Mouse (Mus musculus) liver, embryonic 14.5 days (tissue): ENCODE data around the gene Pfkl. TPM values are rescaled to one million over a fixed set of nuclear protein-coding genes. Genes with fewer than 3 reads are reported as not detected.
"Not testable (repeated sequence)": the region's sequence is repeated elsewhere in the genome, so short reads cannot be mapped to it uniquely, and the experiment has no call there.

Experiments used
- ATAC-seq: fragments of 200-750 bp; cut with Nextera tagmentation; 2 replicates; pipeline ENCODE4 v1.8.0; 2017; ENCODE audit warnings: moderate number of reproducible peaks, mild to moderate bottlenecking, moderate library complexity; ENCODE audit not compliant: insufficient read depth
- DNase-seq, 3 experiments: peaks; one replicate each; pipeline ENCODE4 v3.0.0-alpha.2; 2012 to 2013; ENCODE audit warnings: low read depth in 3 of 3, low spot score in 3 of 3
- H3K27ac ChIP-seq: fragments of 300-500 bp; sonication (generic); 2 replicates; pipeline ENCODE4 v1.5.1; 2014; ENCODE audit warnings: moderate library complexity, mild to moderate bottlenecking, control low read depth, inconsistent platforms
- H3K27me3 ChIP-seq: fragments of 300-500 bp; sonication (generic); 2 replicates; pipeline ENCODE4 v1.6.1; 2014; ENCODE audit warnings: mild to moderate bottlenecking, low read length, moderate library complexity; ENCODE audit not compliant: control insufficient read depth, insufficient read depth
- H3K36me3 ChIP-seq: fragments of 300-500 bp; sonication (generic); replicated peaks from 2 replicates; pipeline ENCODE4 v1.6.1; 2014; ENCODE audit warnings: low read depth; ENCODE audit not compliant: control insufficient read depth, insufficient read depth
- H3K4me1 ChIP-seq, 2 experiments: fragments of 200-500 bp in 1 of 2; fragments of 300-500 bp in 1 of 2; sonication (generic) in 1 of 2; replicated peaks; 2 replicates each; pipeline ENCODE4 v1.6.1; 2012 to 2014; ENCODE audit warnings: antibody characterized with exemption in 1 of 2, inconsistent platforms in 1 of 2, low read length in 1 of 2; ENCODE audit not compliant: control insufficient read depth in 2 of 2, insufficient read depth in 2 of 2
- H3K4me2 ChIP-seq: fragments of 300-500 bp; sonication (generic); 2 replicates; pipeline ENCODE4 v1.6.1; 2014; ENCODE audit warnings: low read depth, mild to moderate bottlenecking, control low read depth, moderate library complexity
- H3K4me3 ChIP-seq, 2 experiments: fragments of 200-500 bp in 1 of 2; fragments of 300-500 bp in 1 of 2; sonication (generic) in 1 of 2; 2 replicates each; pipeline ENCODE4 v1.5.1; 2012 to 2014; ENCODE audit warnings: low read depth in 2 of 2, low read length in 2 of 2, mild to moderate bottlenecking in 2 of 2, control low read depth in 1 of 2, inconsistent platforms in 1 of 2, moderate library complexity in 1 of 2; ENCODE audit not compliant: insufficient read depth in 1 of 2
- H3K9ac ChIP-seq: fragments of 300-500 bp; sonication (generic); replicated peaks from 2 replicates; pipeline ENCODE4 v1.6.1; 2014; ENCODE audit warnings: mild to moderate bottlenecking, control low read depth, moderate library complexity
- H3K9me3 ChIP-seq: fragments of 300-500 bp; sonication (generic); 2 replicates; pipeline ENCODE4 v1.6.1; 2016; ENCODE audit warnings: low read length, mixed read lengths; ENCODE audit not compliant: control insufficient read depth
- CTCF ChIP-seq: IDR thresholded peaks from 2 replicates; pipeline ENCODE4 v1.5.1; 2016; ENCODE audit warnings: antibody characterized with exemption, low read depth, control low read depth
- EP300 ChIP-seq: IDR thresholded peaks from 2 replicates; pipeline ENCODE4 v1.6.1; 2016; ENCODE audit warnings: antibody characterized with exemption, low read depth
- WGBS: fragments of 180-500 bp; shearing (Covaris S2); extraction: QIAGEN DNeasy Blood & Tissue Kit; methylation state at CpG from one replicate; pipeline ENCODE4 v1.1.7; 2014; ENCODE audit not compliant: insufficient replicate concordance; 5-methylcytosine and 5-hydroxymethylcytosine counted together
- polyA plus RNA-seq, 2 experiments: library from polyadenylated mRNA; depleted of rRNA in 1 of 2; stranded (reverse) in 1 of 2; unstranded in 1 of 2; fragments of >200 nt; fragmentation: Nextera tagmentation in 1 of 2; extraction: Ambion mirVana in 1 of 2; gene quantifications; 2 replicates each; pipeline versions ENCODE4 v1.2.1 to v1.2.3; 2012 to 2014

Gene Pfkl
- polyA plus RNA-seq, 2 experiments, result 46.7 to 63.1 TPM

GRCm38 (mm10) chr10:78025453-78025852 lies 15.6 kb upstream of the Pfkl start:
- not testable (repeated sequence) for H3K36me3 ChIP-seq, DNase-seq, H3K27ac ChIP-seq, H3K9me3 ChIP-seq, H3K4me2 ChIP-seq, H3K4me1 ChIP-seq, ATAC-seq, H3K27me3 ChIP-seq, H3K9ac ChIP-seq, H3K4me3 ChIP-seq
- WGBS, result 63% methylated on average over 6 of the region's 8 CpGs
- peak; percentile 50; the same call in 1 of the 2 replicates for TF ChIP-seq CTCF

GRCm38 (mm10) chr10:78019984-78020383 lies 10.1 kb upstream of the Pfkl start:
- DNase-seq, H3K27me3 ChIP-seq, H3K9me3 ChIP-seq, H3K4me2 ChIP-seq, H3K9ac ChIP-seq, ATAC-seq, H3K27ac ChIP-seq, H3K36me3 ChIP-seq, H3K4me3 ChIP-seq: not testable (repeated sequence)
- 91% methylated on average over 6 of the region's 11 CpGs for WGBS
- peaks cover 2 to 11% of the 10 kb centered on the region in 2 experiments for H3K4me1 ChIP-seq

GRCm38 (mm10) chr10:78019291-78019690 lies 9.4 kb upstream of the Pfkl start:
- Histone ChIP-seq H3K36me3 (no peaks in the 10 kb centered on the region), H3K4me2 (no peak overlapping the region), H3K4me3 (no peak overlapping the region), H3K9me3 (no peaks in the 10 kb centered on the region), H3K4me1 (peaks cover 2 to 11% of the 10 kb centered on the region in 2 experiments), H3K27ac (no peak overlapping the region), H3K9ac (no peak overlapping the region), H3K27me3 (no peaks in the 10 kb centered on the region)
- WGBS, result 69% methylated on average over 4 of the region's 4 CpGs
- ATAC-seq, result no peak
- TF ChIP-seq CTCF, result no peak
- DNase-seq, result no peak

GRCm38 (mm10) chr10:78018797-78019203 lies 8.9 kb upstream of the Pfkl start:
- Histone ChIP-seq H3K36me3 (no peaks in the 10 kb centered on the region), H3K27ac (no peak overlapping the region), H3K9ac (no peak overlapping the region), H3K9me3 (no peaks in the 10 kb centered on the region), H3K4me1 (peaks cover 2 to 11% of the 10 kb centered on the region in 2 experiments), H3K27me3 (no peaks in the 10 kb centered on the region), H3K4me2 (peak overlapping the region; percentile 65), H3K4me3 (peak overlapping the region in 1 of 2 experiments; percentile 50; a peak in 2 of 4 replicates)
- peak; percentile 71 to 73 (median 73) for DNase-seq
- ATAC-seq, result peak; percentile 72; the same call in 1 of the 2 replicates
- no peak for TF ChIP-seq EP300
- TF ChIP-seq CTCF, result peak; percentile 99
- 17% methylated on average over 19 of the region's 19 CpGs for WGBS

GRCm38 (mm10) chr10:78016366-78016765 lies 6.5 kb upstream of the Pfkl start:
- Histone ChIP-seq H3K27me3 (no peaks in the 10 kb centered on the region), H3K9me3 (no peaks in the 10 kb centered on the region), H3K9ac (no peak overlapping the region), H3K36me3 (no peaks in the 10 kb centered on the region), H3K4me3 (no peak overlapping the region), H3K4me2 (no peak overlapping the region), H3K4me1 (peaks cover 2 to 11% of the 10 kb centered on the region in 2 experiments), H3K27ac (no peak overlapping the region)
- TF ChIP-seq CTCF (no peak), EP300 (no peak)
- 44% methylated on average over 5 of the region's 5 CpGs for WGBS
- ATAC-seq (no peak), DNase-seq (no peak)
